Mouse (Mus musculus) C3H10T1/2 (cell line): ENCODE results near the gene Mkrn3. TPM values are rescaled to one million over a fixed set of nuclear protein-coding genes. Genes with fewer than 3 reads are reported as not detected.

Experiments
- polyA plus RNA-seq, 2 experiments: library from polyadenylated mRNA; unstranded; fragments of >200 nt; fragmentation: generic; extraction: Trizol; gene quantifications; one replicate each; pipeline ENCODE4 v1.2.1; 2012; ENCODE audit warnings: missing spikeins in 2 of 2

The Mkrn3 gene
- 1 to 10 TPM in 1 of 2 experiments, under 1 TPM in 1; 0.11 to 1.1 TPM for polyA plus RNA-seq

GRCm38 (mm10) chr7:62419493-62420360 lies at the start of gene Mkrn3:
TSS of gene Mkrn3 (minus strand) at chr7:62420139.

GRCm38 (mm10) chr7:62463878-62464755 lies 44.2 kb upstream of the Mkrn3 start, which contains the start of gene Peg12:
TSS of gene Peg12 (minus strand) at chr7:62464510.

DNA sequence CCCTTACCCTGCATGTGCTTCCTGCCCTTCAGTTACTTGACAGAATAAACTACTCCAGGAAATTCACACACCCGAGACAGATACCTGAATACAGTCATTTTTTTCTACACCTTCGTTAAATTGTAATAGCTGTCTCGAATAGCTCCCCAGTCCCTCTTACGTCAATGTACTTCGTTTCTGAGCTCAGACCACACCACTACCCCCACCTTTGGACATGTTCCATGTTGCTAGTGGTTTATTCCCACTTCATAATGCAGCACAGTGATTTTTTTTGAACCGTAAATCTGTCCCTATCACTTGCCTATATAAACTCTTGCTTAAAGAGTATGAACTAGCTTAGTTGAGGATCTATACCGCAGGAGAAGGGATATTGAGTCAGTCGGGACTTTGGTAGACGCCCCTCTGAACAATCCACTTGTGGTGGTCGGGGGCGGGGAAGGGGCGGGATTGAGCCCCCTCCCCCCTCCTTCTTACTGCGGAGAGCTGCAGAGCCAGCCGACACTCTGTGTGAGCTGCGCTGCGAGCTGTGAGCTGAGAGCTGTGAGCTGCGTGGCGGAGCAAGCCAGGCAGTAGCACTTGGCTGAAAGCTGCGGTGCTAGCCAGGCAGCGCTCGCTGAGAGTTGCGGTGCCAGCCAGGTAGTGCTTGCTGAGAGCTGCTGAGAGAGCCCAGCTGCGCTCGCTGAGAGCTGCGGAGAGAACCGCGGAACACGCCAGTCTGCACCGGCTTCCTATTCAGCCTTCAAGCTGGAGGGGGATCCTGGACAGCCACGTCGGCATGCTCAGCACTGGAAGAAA lies 43.2 kb downstream of the Mkrn3 start, which contains the start of gene Magel2:
TSS of gene Magel2 (plus strand) at position 501 of the 795 bp plus-strand sequence.

Other genes starting within 250 kb of the Mkrn3 start
- under 1 TPM; 0.05 to 0.13 TPM for gene Ndn, start 73.6 kb downstream of the Mkrn3 start, polyA plus RNA-seq
- not detected for gene Magel2, start 43.1 kb downstream of the Mkrn3 start, polyA plus RNA-seq
- 1 to 10 TPM; 1.7 to 2.9 TPM for gene Peg12, start 44.4 kb upstream of the Mkrn3 start, polyA plus RNA-seq